Mouse (Mus musculus) thymus, adult 2 months (tissue): Measurements from ENCODE around the gene 1700057G04Rik. TPM values are rescaled to one million over a fixed set of nuclear protein-coding genes. Genes with fewer than 3 reads are reported as not detected.

Experiments used
- DNase-seq: peaks from one replicate; pipeline ENCODE4 v3.0.0; 2021
- H3K27ac ChIP-seq: fragments of 200-500 bp; 2 replicates; pipeline ENCODE4 v1.5.1; 2012; ENCODE audit warnings: low read length, control low read depth; ENCODE audit not compliant: control insufficient read depth, insufficient read depth
- H3K27me3 ChIP-seq: fragments of 200-500 bp; 2 replicates; pipeline ENCODE4 v1.6.1; 2012; ENCODE audit warnings: mild to moderate bottlenecking, low read length, moderate library complexity, mixed read lengths; ENCODE audit not compliant: control insufficient read depth, insufficient read depth
- H3K36me3 ChIP-seq: fragments of 200-500 bp; 2 replicates; pipeline ENCODE4 v1.6.1; 2012; ENCODE audit warnings: mild to moderate bottlenecking, low read length, moderate library complexity; ENCODE audit not compliant: control insufficient read depth, insufficient read depth
- H3K4me1 ChIP-seq: fragments of 200-500 bp; replicated peaks from 2 replicates; pipeline ENCODE4 v1.6.1; 2012; ENCODE audit warnings: low read length; ENCODE audit not compliant: control insufficient read depth, insufficient read depth
- H3K4me3 ChIP-seq: fragments of 200-500 bp; 2 replicates; pipeline ENCODE4 v1.5.1; 2012; ENCODE audit warnings: mild to moderate bottlenecking, low read length, control low read depth, moderate library complexity; ENCODE audit not compliant: control insufficient read depth, insufficient read depth
- CTCF ChIP-seq: fragments of 200-500 bp; IDR thresholded peaks from 2 replicates; pipeline ENCODE4 v1.5.1; 2012; ENCODE audit warnings: mild to moderate bottlenecking, control low read depth, low read length, moderate library complexity, borderline replicate concordance; ENCODE audit not compliant: control insufficient read depth, poor library complexity, insufficient read depth; ENCODE audit errors: extremely low read depth
- POLR2A ChIP-seq: fragments of 200-500 bp; IDR thresholded peaks from 2 replicates; pipeline ENCODE4 v1.6.1; 2012; ENCODE audit warnings: mild to moderate bottlenecking, low read length, control low read depth, moderate library complexity; ENCODE audit not compliant: control insufficient read depth, poor library complexity, insufficient read depth; ENCODE audit errors: extremely low read depth
- WGBS: fragments of 180-500 bp; shearing (Covaris S2); methylation state at CpG from one replicate; pipeline ENCODE4 v1.1.7; 2018; 5-methylcytosine and 5-hydroxymethylcytosine counted together
- polyA plus RNA-seq: library from polyadenylated mRNA; depleted of rRNA; stranded (reverse); fragments of >200 nt; gene quantifications from 2 replicates; pipeline ENCODE4 v1.2.3, GENCODE M21; 2012

1700057G04Rik gene
- polyA plus RNA-seq, 1 experiment, result not detected

GRCm38 (mm10) chr9:92270927-92271326 is 38.2 kb upstream of the 1700057G04Rik start:
- TF ChIP-seq POLR2A (no peak), CTCF (no peak)
- no peak overlapping the region for H3K27ac ChIP-seq
- H3K4me3 ChIP-seq, result no peak overlapping the region
- WGBS, result 85% methylated on average over 4 of the region's 4 CpGs
- no peaks in the 10 kb centered on the region for H3K27me3 ChIP-seq
- DNase-seq, result no peak
- H3K36me3 ChIP-seq, result no peaks in the 10 kb centered on the region
- peaks cover 4% of the 10 kb centered on the region for H3K4me1 ChIP-seq

DNA sequence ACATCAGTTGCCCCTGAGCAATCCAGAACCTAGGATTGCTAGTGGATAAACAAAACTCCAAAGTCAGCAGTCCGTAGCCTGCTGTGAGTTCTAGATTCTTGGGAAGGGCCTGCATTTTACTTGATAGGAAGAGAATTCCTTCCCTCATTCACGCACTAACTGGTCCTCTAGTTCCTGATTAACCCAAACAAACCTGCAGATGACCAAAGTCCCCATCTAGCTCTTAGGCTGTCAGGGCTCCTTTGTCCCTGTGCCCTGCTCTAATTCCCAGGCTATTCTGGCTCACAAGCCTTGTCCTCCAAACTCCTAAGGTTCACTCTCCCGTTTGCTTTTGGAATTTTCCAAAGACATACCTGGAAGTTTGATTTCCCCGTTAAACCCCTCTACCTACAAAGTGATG is 36.5 kb upstream of the 1700057G04Rik start:
- 95% methylated on average over 4 of the region's 4 CpGs for WGBS
- no peaks in the 10 kb centered on the region for H3K36me3 ChIP-seq
- no peaks in the 10 kb centered on the region for H3K27me3 ChIP-seq
- peaks cover 2% of the 10 kb centered on the region for H3K4me1 ChIP-seq
- no peak overlapping the region for H3K27ac ChIP-seq
- DNase-seq, result no peak
- TF ChIP-seq POLR2A, result no peak
- TF ChIP-seq CTCF, result no peak
- no peak overlapping the region for H3K4me3 ChIP-seq

GRCm38 (mm10) chr9:92273271-92273670 is 35.9 kb upstream of the 1700057G04Rik start:
- TF ChIP-seq POLR2A (no peak), CTCF (no peak)
- no peaks in the 10 kb centered on the region for H3K27me3 ChIP-seq
- peaks cover 2% of the 10 kb centered on the region for H3K4me1 ChIP-seq
- no peak overlapping the region for H3K4me3 ChIP-seq
- H3K27ac ChIP-seq, result no peak overlapping the region
- no peak for DNase-seq
- WGBS, result 95% methylated on average over 2 of the region's 2 CpGs
- H3K36me3 ChIP-seq, result no peaks in the 10 kb centered on the region

DNA sequence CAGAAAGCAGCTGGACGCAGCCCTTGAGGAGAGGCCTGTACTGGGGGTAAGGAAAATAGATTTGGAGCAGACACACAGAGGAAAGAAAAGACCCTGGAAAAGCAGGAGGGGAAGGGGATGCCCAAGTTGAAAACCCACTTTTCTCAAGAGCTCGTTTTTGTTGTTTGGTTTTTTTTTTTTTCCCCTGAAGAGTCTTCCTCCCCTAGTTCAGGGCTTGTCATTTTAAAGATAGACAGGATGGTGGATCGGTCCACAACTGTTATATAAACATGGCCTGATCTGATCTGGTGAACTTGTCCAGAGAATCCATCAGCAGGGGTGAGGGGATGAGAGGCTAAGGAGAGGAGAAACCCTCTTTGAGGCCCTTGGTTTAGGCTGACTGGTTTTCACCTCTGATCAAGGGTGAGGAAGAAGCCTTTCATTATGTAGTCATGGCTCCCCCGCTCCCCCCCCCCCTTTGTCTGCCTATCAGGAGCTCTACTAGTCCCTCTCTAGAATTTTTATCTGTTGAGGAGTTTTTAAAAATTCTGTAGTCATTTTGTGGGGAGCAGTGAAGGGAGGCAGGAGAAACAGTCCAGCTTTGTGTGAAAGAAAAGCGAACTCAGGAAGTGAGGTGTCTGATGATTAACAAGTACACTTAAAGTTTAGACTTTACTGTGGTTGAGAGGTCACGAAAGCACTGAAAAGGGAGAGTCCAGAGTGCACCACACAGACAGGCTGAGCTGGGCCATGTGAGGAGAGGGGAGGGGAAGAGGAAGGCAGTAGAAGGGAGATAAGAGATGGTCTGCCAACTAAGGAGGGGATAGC is 35.0 kb upstream of the 1700057G04Rik start:
- TF ChIP-seq CTCF (no peak), POLR2A (no peak)
- Histone ChIP-seq H3K27ac (no peak overlapping the region), H3K4me3 (no peak overlapping the region), H3K4me1 (peaks cover 2% of the 10 kb centered on the region), H3K27me3 (no peaks in the 10 kb centered on the region), H3K36me3 (no peaks in the 10 kb centered on the region)
- 42% methylated on average over 6 of the region's 6 CpGs for WGBS
- DNase-seq, result no peak

GRCm38 (mm10) chr9:92275486-92276207 is 33.5 kb upstream of the 1700057G04Rik start, which contains the start of gene Plscr2:
Gene Plscr2, plus strand, starts transcription at chr9:92275602.
- Histone ChIP-seq H3K36me3 (no peaks in the 10 kb centered on the region), H3K27ac (no peak within 1 kb of the TSS), H3K27me3 (no peaks in the 10 kb centered on the region), H3K4me1 (peaks cover 2% of the 10 kb centered on the region), H3K4me3 (no peak within 1 kb of the TSS)
- no peak for DNase-seq
- no peak for TF ChIP-seq POLR2A
- 88% methylated on average over 9 of the region's 9 CpGs for WGBS

- Histone ChIP-seq H3K4me3 (no peak overlapping the region), H3K36me3 (no peaks in the 10 kb centered on the region), H3K27me3 (no peaks in the 10 kb centered on the region), H3K27ac (no peak overlapping the region), H3K4me1 (peaks cover 2% of the 10 kb centered on the region)
- WGBS, result 96% methylated on average over 7 of the region's 7 CpGs
- no peak for TF ChIP-seq POLR2A
- TF ChIP-seq CTCF, result no peak
- DNase-seq, result no peak
Observed at GRCm38 (mm10) chr9:92276360-92276759, 32.8 kb upstream of the 1700057G04Rik start.
